Mouse (Mus musculus) spleen, adult 2 months (tissue): ENCODE data around the gene Anp32e.

ENCODE experiments used
- CTCF ChIP-seq: fragments of 200-500 bp; IDR thresholded peaks from 2 replicates; pipeline ENCODE4 v1.5.1; 2011; ENCODE audit warnings: mild to moderate bottlenecking, inconsistent platforms; ENCODE audit not compliant: insufficient read depth, insufficient read length, insufficient replicate concordance; ENCODE audit errors: extremely low read depth
- POLR2A ChIP-seq: fragments of 200-500 bp; IDR thresholded peaks from 2 replicates; pipeline ENCODE4 v1.6.1; 2011; ENCODE audit warnings: low read depth, low read length, inconsistent platforms

- TF ChIP-seq CTCF (no peak), POLR2A (no peak)
Observed at GRCm38 (mm10) chr3:95977079-95977478, 48.0 kb downstream of the Anp32e start.
